Mouse (Mus musculus) adrenal gland, adult 10 weeks (tissue): ENCODE measurements around the gene 1700018G05Rik. TPM values are rescaled to one million over a fixed set of nuclear protein-coding genes. Genes with fewer than 3 reads are reported as not detected.

Experiments
- polyA plus RNA-seq: library from polyadenylated mRNA; stranded (reverse); fragments of 350-450 nt; fragmentation: Illumina TruSeq; extraction: RNeasy Lipid Tissue Mini Kit (QIAGEN cat#74804); gene quantifications from one replicate; pipeline ENCODE4 v1.2.3, GENCODE M21; 2014; ENCODE audit warnings: low read depth, low replicate concordance

1700018G05Rik gene
- not detected for polyA plus RNA-seq

GRCm38 (mm10) chrX:102928072-102928471 lies at the start of gene 1700018G05Rik:
TSS of gene 1700018G05Rik (plus strand) at chrX:102928372.

GRCm38 (mm10) chrX:102908587-102908986 lies 19.6 kb upstream of the 1700018G05Rik start, which contains the start of the genes Dmrtc1a and 1700011M02Rik:
TSS of gene Dmrtc1a (minus strand) at chrX:102908687.
TSS of gene 1700011M02Rik (plus strand) at chrX:102908905.

Other genes with a start within 250 kb of the 1700018G05Rik start
- not detected for gene Gm3880, start 241.4 kb upstream of the 1700018G05Rik start, polyA plus RNA-seq
- gene Gm9112, start 220.7 kb upstream of the 1700018G05Rik start, polyA plus RNA-seq, result not detected
- gene Dmrtc1b, start 220.5 kb upstream of the 1700018G05Rik start, polyA plus RNA-seq, result not detected
- not detected for gene Dmrtc1c1, start 125.4 kb upstream of the 1700018G05Rik start, polyA plus RNA-seq
- not detected for gene Dmrtc1c2, start 73.8 kb upstream of the 1700018G05Rik start, polyA plus RNA-seq
- gene 1700031F05Rik, start 60.4 kb upstream of the 1700018G05Rik start, polyA plus RNA-seq, result not detected
- gene Dmrtc1a, start 19.7 kb upstream of the 1700018G05Rik start, polyA plus RNA-seq, result 2.8 TPM
- gene 1700011M02Rik, start 19.5 kb upstream of the 1700018G05Rik start, polyA plus RNA-seq, result not detected